Mouse (Mus musculus) forebrain, embryonic 10.5 days (tissue): ENCODE results near the gene Ccdc47. TPM values are rescaled to one million over a fixed set of nuclear protein-coding genes. Genes with fewer than 3 reads are reported as not detected.

ENCODE experiments used
- DNase-seq: peaks from one replicate; pipeline ENCODE4 v3.0.0-alpha.2; 2017; ENCODE audit warnings: low spot score; ENCODE audit errors: extremely low spot score
- H3K27ac ChIP-seq: fragments of 300-500 bp; sonication (generic); 2 replicates; pipeline ENCODE4 v1.5.1; 2016; ENCODE audit warnings: mild to moderate bottlenecking
- H3K27me3 ChIP-seq: fragments of 300-500 bp; sonication (generic); 2 replicates; pipeline ENCODE4 v1.6.1; 2016; ENCODE audit warnings: mild to moderate bottlenecking; ENCODE audit not compliant: poor library complexity, severe bottlenecking
- H3K36me3 ChIP-seq: fragments of 300-500 bp; sonication (generic); replicated peaks from 2 replicates; pipeline ENCODE4 v1.6.1; 2016; ENCODE audit warnings: mild to moderate bottlenecking, moderate library complexity
- H3K4me1 ChIP-seq: fragments of 300-500 bp; sonication (generic); 2 replicates; pipeline ENCODE4 v1.6.1; 2016
- H3K4me3 ChIP-seq: fragments of 300-500 bp; sonication (generic); 2 replicates; pipeline ENCODE4 v1.5.1; 2016; ENCODE audit warnings: mild to moderate bottlenecking, moderate library complexity
- H3K9me3 ChIP-seq: fragments of 300-500 bp; sonication (generic); 2 replicates; pipeline ENCODE4 v1.6.1; 2016; ENCODE audit warnings: mild to moderate bottlenecking, moderate library complexity
- WGBS: fragments of 180-500 bp; shearing (Covaris S2); methylation state at CpG from one replicate; pipeline ENCODE4 v1.1.7; 2016; 5-methylcytosine and 5-hydroxymethylcytosine counted together
- polyA plus RNA-seq: library from polyadenylated mRNA; unstranded; fragments of >200 nt; fragmentation: Nextera tagmentation; extraction: Ambion mirVana; gene quantifications from 2 replicates; pipeline ENCODE4 v1.2.1, GENCODE M21; 2016

The Ccdc47 gene
- polyA plus RNA-seq, 1 experiment from 2014 or later = 77.3 TPM

DNA sequence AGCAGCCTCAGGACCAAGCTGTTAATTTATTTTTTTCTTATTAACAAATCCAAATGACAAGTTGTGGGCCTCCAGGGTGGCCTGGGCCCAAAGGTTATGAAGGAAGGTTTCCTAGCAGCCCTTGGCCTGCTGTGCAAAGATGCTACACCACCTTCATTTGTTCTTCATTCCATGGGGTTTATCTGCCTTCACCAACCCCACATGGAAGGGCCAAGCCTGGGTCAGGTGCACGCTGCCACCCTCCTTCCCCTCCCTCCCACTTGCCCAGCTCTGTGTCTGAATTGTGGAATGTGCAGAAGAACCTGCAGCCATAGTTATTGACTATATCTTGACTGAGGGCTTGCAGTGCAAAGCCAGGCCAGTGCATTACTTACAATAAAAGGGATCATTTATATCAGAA is 59.9 kb downstream of the Ccdc47 start:
- no peak overlapping the region for H3K4me3 ChIP-seq
- DNase-seq = no peak
- H3K27ac ChIP-seq = no peak overlapping the region
- H3K9me3 ChIP-seq = no peaks in the 10 kb centered on the region
- H3K27me3 ChIP-seq = no peaks in the 10 kb centered on the region
- H3K4me1 ChIP-seq = peaks cover 43% of the 10 kb centered on the region
- WGBS = 96% methylated on average over 1 of the region's 1 CpGs
- H3K36me3 ChIP-seq = peaks cover 79% of the 10 kb centered on the region

DNA sequence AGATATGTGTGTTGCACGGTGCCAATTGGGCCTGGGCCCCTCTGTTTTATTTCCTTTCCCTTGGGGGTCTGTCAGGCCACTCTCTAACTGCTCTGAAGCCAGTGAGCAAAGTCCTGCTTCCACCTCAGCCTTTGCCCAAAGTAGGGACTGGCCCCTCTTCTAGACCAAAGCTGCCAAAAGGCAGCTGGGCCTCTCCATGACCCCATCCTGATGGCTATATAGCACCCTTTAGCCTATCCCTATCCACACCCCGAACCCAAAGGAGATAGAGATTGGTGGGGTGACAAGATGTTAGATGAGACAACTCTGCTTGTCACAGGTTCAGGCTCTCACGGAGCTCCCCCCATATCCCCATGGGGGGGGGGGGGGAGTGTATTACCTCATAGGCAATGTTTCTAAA is 60.4 kb downstream of the Ccdc47 start:
- 83% methylated on average over 3 of the region's 3 CpGs for WGBS
- Histone ChIP-seq H3K27me3 (no peaks in the 10 kb centered on the region), H3K9me3 (no peaks in the 10 kb centered on the region), H3K36me3 (peaks cover 84% of the 10 kb centered on the region), H3K27ac (no peak overlapping the region), H3K4me3 (no peak overlapping the region), H3K4me1 (peaks cover 38% of the 10 kb centered on the region)
- DNase-seq = no peak

- 85% methylated on average over 2 of the region's 2 CpGs for WGBS
- Histone ChIP-seq H3K27ac (no peak overlapping the region), H3K4me1 (peaks cover 33% of the 10 kb centered on the region)
Measured at GRCm38 (mm10) chr11:106154770-106155169, 61.4 kb downstream of the Ccdc47 start.

DNA sequence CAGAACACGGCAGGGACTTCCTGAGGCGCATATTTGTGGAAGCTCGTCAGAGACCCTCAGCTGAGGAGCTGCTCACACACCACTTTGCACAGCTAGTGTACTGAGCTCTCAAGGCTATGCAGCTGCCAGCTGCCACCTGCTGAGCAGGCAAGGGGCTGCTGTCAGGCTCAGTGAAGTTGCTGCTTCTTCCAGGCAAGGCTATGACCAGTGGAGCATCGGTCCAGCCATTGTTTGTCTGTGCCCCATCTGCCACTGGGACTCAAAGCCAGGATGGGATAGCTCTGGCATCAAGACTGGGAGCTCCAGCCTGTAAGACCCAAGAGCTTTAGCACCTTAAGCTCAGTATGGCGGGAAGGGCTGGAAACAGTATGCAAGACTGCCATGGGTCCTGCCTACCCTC is 62.1 kb downstream of the Ccdc47 start:
- no peak overlapping the region for H3K27ac ChIP-seq
- peaks cover 26% of the 10 kb centered on the region for H3K4me1 ChIP-seq
- no peaks in the 10 kb centered on the region for H3K27me3 ChIP-seq
- DNase-seq = no peak
- peaks cover 100% of the 10 kb centered on the region for H3K36me3 ChIP-seq
- 82% methylated on average over 5 of the region's 5 CpGs for WGBS
- no peaks in the 10 kb centered on the region for H3K9me3 ChIP-seq
- H3K4me3 ChIP-seq = 0 out of 2 replicates have a peak overlapping the region, but pooled peaks have one; percentile 2

More at GRCm38 (mm10) chr11:106154770-106155169, 61.4 kb downstream of the Ccdc47 start:
- Histone ChIP-seq H3K27me3 (no peaks in the 10 kb centered on the region), H3K4me3 (no peak overlapping the region), H3K9me3 (no peaks in the 10 kb centered on the region), H3K36me3 (peaks cover 94% of the 10 kb centered on the region)
- DNase-seq = no peak

DNA sequence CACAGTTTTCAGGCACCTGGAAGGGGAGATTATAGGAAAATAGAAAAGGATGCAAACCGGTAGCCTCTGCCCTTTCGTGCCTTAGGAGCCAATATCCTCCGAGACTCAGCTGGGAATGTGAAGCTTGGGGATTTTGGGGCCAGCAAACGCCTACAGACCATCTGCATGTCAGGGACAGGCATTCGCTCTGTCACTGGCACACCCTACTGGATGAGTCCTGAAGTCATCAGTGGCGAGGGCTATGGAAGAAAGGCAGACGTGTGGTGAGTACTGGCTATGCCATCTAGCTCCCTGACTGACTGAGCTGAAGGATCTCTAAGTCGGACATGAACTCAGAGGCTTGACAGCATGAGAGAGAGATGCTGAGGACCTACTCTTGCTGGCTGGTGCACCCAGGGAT is 64.0 kb downstream of the Ccdc47 start:
- peaks cover 100% of the 10 kb centered on the region for H3K36me3 ChIP-seq
- no peak for DNase-seq
- WGBS = 84% methylated on average over 8 of the region's 8 CpGs
- H3K27me3 ChIP-seq = no peaks in the 10 kb centered on the region
- no peak overlapping the region for H3K4me3 ChIP-seq
- peaks cover 11% of the 10 kb centered on the region; the same call in 1 of the 2 replicates for H3K4me1 ChIP-seq
- H3K27ac ChIP-seq = no peak overlapping the region
- H3K9me3 ChIP-seq = no peaks in the 10 kb centered on the region

DNA sequence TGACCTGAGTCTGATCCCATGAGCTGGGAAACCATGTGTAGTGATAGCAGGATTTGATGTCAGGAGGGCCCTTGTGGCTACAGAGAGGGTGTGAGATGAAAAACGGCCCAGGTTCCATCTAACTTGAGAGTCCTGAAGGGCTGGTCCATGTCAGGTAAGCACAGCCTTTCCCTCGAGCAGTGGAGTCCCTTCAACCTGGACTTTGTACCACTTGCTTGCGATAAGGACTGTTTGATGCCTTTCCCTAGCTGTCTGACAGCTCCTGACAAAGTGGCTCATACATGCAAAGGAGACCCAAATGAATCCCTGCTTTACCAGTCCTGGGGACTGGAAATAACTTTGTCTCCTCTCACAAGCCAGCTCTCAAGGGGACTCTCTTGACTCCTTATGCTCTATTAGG is 64.9 kb downstream of the Ccdc47 start:
- H3K27ac ChIP-seq = no peak overlapping the region
- no peaks in the 10 kb centered on the region for H3K27me3 ChIP-seq
- 90% methylated on average over 3 of the region's 3 CpGs for WGBS
- no peaks in the 10 kb centered on the region for H3K9me3 ChIP-seq
- no peak overlapping the region for H3K4me3 ChIP-seq
- no peak for DNase-seq
- peaks cover 98% of the 10 kb centered on the region for H3K36me3 ChIP-seq
- H3K4me1 ChIP-seq = 0 out of 2 replicates have a peak, but pooled peaks cover 2% of the 10 kb centered on the region

Other genes starting within 250 kb of the Ccdc47 start
- gene Ace, start 248.4 kb downstream of the Ccdc47 start, polyA plus RNA-seq = 0.28 and 0.74 TPM in 2 replicates
- gene Ace3, start 221.7 kb downstream of the Ccdc47 start, polyA plus RNA-seq = not detected in 2 replicates
- 0.39 and 0.58 TPM in 2 replicates for gene Kcnh6, start 208.2 kb downstream of the Ccdc47 start, polyA plus RNA-seq
- gene Dcaf7, start 179.5 kb downstream of the Ccdc47 start, polyA plus RNA-seq = 84.0 and 87.1 TPM in 2 replicates
- 15.1 and 15.4 TPM in 2 replicates for gene Taco1, start 150.3 kb downstream of the Ccdc47 start, polyA plus RNA-seq
- 16.1 and 18.2 TPM in 2 replicates for gene Map3k3, start 131.7 kb downstream of the Ccdc47 start, polyA plus RNA-seq
- gene Gm10840, start 55.5 kb downstream of the Ccdc47 start, polyA plus RNA-seq = 0.82 TPM in 1 of 2 replicates, not detected in the other
- gene Limd2, start 55.5 kb downstream of the Ccdc47 start, polyA plus RNA-seq = 364 and 375 TPM in 2 replicates
- gene Strada, start 14.2 kb downstream of the Ccdc47 start, polyA plus RNA-seq = 41.4 and 41.9 TPM in 2 replicates
- gene Ddx42, start 582 bp upstream of the Ccdc47 start, polyA plus RNA-seq = 105 and 109 TPM in 2 replicates
- gene Ftsj3, start 39.7 kb upstream of the Ccdc47 start, polyA plus RNA-seq = 101 and 102 TPM in 2 replicates
- 431 and 435 TPM in 2 replicates for gene Psmc5, start 39.8 kb upstream of the Ccdc47 start, polyA plus RNA-seq
- gene Smarcd2, start 56.6 kb upstream of the Ccdc47 start, polyA plus RNA-seq = 20.5 and 20.7 TPM in 2 replicates
- 0.15 TPM in 2 replicates for gene Tcam1, start 60.3 kb upstream of the Ccdc47 start, polyA plus RNA-seq
- not detected in 2 replicates for gene Gh, start 85.5 kb upstream of the Ccdc47 start, polyA plus RNA-seq
- gene Cd79b, start 98.4 kb upstream of the Ccdc47 start, polyA plus RNA-seq = 0.82 and 1.2 TPM in 2 replicates
- gene Scn4a, start 136.9 kb upstream of the Ccdc47 start, polyA plus RNA-seq = 0.07 TPM in 1 of 2 replicates, not detected in the other
- gene Prr29, start 149.1 kb upstream of the Ccdc47 start, polyA plus RNA-seq = not detected in 2 replicates
- gene Icam2, start 171.7 kb upstream of the Ccdc47 start, polyA plus RNA-seq = 14.8 and 17.5 TPM in 2 replicates